Mouse (Mus musculus) embryo, embryonic 10.5 days (tissue): Measurements from ENCODE around the gene Nynrin.

Source experiments
- DNase-seq: peaks from one replicate; pipeline ENCODE4 v3.0.0-alpha.2; 2015; ENCODE audit warnings: low spot score

Gene Nynrin

DNA sequence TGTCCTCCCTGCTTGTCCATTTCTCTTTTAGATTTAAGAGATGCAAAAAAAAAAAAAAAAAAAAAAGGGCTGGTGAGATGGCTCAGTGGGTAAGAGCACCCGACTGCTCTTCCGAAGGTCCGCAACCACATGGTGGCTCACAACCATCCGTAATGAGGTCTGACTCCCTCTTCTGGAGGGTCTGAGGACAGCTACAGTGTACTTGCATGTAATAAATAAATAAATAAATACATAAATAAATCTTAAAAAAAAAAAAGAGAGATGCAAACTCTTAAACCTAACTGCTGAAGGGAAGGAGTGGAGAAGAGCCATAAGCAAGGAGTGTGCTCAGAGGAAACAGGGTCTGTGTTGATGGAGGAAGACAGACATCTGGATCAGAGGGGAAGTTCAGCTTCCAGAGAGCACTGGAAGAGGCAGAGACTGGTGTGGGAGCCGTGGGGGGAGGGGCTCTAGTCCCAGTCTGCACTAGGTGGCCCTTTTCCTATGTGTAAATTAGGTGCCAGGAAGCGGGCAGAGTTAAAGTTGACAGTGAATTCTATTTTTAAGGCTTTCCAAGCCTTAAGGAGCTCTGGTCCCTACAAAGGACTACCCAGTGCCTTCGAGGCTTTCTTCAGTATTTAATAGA, 24.6 kb downstream of the Nynrin start:
- peak; percentile 40 for DNase-seq

DNA sequence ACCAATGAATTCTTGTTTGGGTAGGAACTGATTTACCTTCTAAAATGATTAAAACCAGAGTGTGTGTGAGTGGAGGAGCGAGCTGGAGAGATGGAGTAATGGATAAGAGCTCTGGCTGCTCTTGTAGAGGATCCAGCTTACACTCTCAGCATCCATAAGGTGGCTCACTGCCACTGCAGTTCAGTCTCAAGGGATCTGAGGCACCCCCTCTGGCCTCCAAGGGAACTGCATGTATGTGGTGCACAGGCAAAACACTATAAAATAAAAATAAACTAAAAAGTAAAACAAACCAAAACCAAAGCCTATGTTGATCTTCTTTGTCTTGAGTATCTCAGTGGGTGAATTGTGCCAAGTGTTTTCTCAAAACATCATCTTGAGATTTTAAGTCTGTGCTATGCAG, 25.8 kb downstream of the Nynrin start:
- peak; percentile 81 for DNase-seq

DNA sequence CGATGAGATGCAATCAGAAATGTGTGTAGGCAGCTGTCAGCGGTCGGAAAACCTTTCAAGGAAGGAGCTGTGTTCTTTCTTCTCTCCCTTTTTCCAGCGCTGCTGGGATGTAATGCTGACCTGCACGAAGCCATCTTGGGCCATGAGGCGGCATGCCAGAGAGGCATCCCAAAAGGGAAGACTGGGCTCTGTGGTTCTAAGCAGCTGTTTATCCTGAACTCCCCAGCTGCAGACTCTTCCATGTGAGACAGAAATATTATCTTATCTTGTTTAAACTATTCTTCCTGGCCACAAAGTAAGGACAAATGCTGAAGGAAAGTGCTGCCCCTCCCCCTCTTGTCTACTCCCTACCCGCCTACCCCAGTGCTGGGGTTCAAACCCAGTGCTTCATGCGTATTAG, 27.2 kb downstream of the Nynrin start:
- DNase-seq, result no peak

DNA sequence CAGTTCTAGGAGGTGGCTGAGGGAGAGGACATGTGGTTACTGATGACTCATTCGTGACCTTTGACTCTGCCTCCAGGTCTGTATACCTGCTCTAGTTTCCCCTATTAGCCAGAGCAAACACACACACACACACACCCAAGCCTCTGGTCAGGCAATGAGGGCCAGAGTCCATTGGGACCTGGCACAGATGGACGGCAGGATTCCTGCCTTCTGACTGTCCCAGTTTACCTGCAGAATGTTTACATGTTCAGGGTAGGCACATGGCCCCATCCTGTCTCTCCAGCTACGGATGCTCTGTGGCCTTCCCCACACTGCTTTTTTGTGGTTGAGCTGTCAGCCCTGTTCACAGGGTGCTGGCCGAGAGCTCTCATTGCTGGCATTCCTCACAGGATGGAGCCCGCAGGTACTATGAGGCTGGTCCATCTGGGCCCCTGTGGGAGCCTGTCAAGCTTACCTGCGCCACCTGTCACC, 28.4 kb downstream of the Nynrin start:
- DNase-seq, result no peak

DNA sequence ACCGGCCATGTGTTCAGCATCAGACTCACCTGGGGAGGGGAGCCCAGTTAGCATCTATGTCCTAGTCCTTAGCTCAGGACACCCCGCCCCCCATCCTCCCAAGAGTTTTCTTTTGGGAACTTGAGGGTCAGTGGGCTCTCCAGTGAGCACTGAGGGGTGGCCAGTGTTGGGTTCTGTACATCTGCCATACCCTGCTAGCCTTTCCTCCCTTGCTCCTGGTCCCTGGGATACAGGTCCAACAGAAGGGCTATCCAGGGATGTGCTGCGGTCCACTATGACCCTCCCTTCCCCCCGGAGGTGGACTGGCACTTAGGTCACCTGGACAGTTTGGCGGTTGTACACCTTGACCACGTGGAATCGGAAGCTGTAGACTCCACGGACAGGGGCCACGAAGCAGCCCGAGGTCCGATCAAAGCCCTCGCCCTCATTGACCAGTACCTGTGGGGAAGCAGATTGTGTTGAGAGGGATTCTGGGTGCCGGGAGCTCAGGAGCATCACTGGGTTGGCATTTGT, 29.4 kb downstream of the Nynrin start:
- no peak for DNase-seq

DNA sequence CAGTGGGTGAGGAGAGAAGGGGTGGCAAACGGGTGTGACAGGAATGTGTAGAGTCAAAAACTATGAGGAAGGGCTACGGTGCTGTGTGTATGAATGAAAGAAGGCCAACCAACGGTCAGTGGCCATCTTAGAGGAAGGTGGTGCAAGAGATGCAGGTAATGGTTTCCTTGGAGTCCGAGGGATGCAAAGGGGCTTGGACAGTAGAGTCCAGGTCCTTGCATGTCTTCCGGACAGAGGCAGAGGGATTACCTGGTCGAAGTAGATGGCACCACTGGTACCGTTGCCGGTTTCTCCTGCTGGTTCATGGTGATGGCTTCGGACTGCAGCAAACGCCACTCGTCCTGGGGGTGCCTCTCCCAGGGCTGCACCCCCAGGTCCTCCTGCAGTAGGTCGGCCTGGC, 29.9 kb downstream of the Nynrin start:
- no peak for DNase-seq

DNA sequence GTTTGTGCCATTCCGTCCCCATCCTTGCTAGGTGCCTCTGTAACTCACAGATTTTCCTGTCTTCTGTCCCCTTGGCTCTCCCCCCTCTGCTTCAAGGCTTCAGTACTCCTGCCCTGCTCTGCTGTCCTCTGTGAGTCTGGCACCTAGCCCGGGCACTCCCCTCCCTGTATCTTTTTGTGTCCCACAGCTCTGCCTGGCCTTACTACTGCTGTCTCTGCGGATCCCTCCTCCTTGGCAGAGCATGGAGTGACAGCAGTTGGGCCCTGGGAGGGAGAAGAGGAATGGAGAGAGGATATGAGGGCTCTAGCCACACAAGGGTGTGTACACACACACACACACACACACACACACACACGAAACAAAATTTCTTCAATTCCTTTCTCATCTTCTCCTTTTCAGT, 30.4 kb downstream of the Nynrin start, which contains the start of gene Cbln3:
TSS of gene Cbln3 (minus strand) at position 227 of the 400 bp plus-strand sequence.
- DNase-seq, result peak; percentile 21

DNA sequence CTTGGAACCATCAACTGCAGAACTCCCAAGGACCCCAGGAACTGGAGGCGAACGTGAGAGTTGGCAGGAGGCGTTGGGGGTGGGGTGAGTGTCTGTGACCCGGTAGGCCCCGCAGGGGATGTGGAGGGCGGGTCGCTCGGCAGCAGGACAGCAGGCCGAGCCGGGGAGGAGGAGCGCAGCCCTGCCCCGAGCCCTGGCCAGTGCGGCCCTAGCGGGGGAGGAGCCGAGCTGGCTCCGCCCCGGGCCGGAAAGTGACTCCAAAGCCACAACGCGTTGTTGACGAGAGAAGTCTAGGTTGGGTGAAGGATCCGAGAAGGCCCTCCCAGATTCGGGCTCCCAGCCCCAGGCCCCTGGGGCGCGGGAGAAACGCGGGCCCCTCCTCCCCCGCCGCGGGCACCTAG, 30.9 kb downstream of the Nynrin start, which contains the start of gene Khnyn:
TSS of gene Khnyn (plus strand) at position 235 of the 401 bp plus-strand sequence.
- DNase-seq, result peak; percentile 95

DNA sequence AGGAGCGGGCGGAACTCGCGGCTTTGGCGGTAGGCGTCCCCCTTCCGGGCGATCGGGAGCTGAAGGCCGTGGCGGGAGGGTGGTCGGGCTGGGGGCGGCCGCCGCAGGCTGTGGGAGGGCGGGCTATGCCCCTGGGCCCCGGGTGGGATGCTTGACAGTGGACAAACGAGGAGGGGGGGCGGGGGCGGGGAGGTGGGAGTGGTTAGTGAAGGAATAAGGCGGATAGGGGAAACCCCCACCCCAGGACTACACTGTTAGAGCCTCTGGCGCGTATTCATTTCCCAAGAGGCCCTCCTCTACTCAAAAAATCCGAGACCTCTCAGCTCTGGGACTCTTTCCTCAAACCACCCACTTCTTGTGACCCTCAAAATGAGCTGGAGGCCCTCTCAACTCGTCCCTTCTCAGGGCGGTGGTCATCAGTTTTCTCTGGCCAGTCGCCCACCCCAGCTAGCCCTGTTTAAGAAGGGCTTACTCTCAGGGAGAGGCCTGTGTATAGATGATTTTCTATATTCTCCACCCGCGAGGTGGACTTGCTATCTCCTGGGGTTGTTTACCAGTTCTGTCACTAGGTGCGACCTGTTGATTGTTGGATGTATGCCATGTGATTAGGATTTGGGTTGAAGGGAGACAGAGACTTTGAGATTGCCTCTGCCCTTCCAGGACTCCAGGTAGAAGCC, 31.4 kb downstream of the Nynrin start:
- no peak for DNase-seq

DNA sequence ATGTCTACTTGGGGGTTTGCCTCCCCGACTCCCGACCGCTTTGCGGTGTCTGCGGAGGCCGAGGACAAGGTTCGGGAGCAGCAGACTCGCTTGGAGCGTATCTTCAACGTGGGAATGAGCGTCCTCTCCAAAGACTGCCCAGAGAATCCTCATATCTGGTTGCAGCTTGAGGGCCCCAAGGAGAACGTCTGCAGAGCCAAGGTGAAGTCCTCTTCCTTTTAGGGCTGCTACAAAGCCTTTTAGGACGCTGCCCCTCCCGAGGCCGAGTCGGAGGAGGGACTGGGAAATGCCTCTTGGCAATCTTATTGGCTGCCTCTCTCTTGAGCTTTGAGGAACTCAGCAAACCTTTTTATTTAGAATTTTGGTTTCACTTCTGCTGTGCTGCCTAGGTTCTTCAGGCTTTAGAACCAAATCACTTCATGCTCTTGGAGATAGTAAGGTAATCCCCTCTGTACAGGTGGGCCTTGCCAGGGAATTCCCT, 32.0 kb downstream of the Nynrin start:
- DNase-seq, result peak; percentile 38

DNA sequence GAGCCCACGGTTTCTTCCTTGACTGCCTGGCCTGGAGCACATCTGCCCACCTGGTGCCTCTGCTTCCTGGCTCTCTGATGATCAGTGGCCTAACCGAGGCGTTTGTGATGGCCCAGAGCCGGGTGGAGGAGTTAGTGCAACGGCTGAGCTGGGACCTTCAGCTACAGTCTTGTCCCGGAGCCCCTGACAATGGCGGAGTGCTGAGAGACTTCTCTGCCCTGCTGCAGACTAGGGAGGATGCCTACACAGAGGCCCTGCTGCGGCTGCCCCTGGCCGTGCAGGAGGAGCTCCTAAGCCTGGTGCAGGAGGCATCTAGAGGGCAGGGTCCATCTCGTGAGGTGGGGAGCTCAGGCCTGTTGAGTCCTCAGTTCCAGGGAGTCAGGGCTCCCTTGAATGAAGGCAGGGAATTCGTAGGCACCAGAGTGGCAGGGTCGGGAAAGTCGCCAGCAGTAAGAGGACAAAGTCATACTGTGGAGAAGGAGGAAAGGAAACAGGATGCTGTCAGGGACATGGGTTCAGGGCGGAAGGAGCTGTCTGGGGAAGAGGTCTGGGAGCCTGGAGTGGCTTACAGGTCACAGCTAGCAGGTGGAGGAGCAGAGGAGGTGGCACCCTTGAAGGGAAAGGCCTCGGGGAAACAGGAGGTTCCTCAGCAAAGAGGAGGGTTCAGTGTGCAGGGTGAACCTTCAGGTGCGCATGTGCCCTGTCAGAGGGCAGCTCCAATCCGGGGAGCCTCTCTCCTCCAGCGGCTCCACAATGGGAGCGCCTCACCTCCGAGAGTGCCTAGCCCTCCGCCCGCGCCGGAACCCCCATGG, 33.0 kb downstream of the Nynrin start:
- DNase-seq, result no peak

DNA sequence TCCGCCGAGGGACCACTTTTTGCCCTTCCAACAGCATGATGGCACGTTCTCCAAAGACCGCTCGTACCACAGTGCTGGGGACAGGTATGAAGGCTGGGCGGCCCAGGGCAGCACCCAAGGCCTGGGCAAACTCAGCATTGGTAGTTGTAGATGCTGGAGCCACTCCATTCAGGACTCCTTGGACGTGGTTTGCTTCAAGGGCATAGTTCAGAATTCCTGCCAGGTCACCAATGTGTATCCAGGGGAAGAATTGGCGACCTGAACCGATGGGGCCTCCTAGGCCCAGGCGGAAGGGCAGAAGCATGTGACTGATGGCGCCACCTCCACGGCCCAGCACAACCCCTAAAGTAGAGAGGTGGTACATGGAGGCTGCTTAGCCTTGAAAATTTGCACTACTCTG, 43.9 kb downstream of the Nynrin start:
- DNase-seq, result no peak

DNA sequence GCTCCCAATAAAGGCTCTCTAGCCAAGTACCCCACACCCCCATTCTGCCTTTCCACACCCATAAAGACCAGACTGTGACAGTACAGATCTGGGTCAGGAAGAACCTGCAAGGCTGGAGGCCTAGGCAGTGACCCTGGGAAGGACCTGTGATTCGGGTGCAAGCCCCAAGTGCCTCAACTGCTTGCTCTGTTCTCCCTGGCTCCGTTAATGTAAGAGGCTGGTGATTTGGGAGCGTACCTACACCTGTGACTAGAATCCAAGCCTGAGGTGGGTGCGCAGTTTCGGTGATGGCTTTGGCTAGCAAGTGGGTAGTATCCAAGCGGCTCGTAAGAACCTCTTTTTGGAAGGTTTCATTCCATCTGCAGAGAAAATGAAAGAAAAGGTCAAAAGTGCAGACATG, 45.1 kb downstream of the Nynrin start:
- no peak for DNase-seq

DNA sequence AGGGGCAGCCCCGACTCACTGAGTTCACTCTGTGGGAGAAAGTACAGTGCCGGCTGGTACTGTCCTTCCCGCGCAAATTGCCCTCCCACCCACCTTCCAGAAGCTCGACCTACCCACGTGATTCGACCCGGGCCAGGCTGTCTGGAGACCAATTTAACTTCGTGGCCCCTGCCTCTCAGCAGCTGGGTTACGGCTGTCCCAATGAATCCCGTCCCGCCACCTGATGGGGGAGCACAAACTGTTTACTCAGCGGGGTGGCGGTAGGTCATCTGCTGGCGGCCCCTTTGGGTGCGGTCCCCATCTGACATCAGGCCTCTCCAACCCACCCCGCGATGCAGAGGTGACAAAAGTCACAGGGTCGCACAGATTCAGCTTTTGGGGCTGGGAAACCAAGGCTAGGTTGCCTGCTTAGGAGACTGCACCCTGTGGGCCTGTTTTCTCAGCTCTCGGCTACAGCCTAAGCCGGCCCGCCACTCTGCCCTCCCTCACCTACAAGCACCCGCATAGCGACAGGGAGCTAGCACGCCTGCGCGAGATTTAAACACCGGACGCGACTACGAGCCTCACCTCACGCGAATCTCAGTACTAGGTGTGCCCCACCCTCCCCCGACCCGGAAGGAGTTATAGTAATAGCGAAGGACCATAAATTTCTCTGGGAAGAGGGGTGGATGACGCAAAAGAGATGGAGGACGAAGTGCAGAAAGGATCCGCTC, 46.0 kb downstream of the Nynrin start, which contains the start of gene Sdr39u1:
TSS of gene Sdr39u1 (minus strand) at position 593 of the 713 bp plus-strand sequence.
- DNase-seq, result peak; percentile 92

DNA sequence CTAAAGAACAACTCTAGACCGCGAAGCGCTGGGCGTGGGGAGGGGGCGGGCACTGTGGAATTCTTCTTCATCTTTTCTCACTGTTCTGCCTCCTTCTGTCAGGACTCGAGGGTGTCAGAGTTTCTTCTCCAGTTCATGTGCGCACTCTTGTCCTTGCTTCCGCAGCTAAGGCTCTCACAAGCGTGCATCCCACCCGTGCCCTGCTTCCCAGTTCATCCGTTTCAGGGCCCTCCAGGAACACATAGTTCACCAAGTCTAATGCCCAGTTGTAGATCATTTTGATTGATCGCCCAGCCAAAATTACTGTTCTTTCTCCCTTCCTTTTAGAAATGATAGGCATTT, 46.6 kb downstream of the Nynrin start:
- no peak for DNase-seq

DNA sequence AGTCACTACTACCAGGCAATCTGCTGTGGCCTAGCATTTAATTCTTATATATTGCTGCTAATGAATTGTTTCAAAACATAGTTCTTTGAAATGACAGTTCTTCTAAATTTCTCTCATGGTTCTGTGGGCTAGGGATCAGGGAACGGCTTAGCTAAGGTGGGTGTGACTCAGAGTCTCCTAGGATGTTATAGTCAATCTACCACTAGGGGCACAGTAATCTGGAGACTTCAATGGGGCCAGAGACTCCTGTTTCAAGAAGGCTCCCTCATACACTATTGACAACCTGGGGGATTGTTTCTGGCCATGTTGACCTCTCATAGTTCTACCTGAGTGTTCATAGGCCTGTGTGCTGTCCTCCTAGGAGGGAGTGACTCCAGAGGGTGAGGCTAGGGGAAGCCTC, 51.7 kb downstream of the Nynrin start:
- DNase-seq, result peak; percentile 29

DNA sequence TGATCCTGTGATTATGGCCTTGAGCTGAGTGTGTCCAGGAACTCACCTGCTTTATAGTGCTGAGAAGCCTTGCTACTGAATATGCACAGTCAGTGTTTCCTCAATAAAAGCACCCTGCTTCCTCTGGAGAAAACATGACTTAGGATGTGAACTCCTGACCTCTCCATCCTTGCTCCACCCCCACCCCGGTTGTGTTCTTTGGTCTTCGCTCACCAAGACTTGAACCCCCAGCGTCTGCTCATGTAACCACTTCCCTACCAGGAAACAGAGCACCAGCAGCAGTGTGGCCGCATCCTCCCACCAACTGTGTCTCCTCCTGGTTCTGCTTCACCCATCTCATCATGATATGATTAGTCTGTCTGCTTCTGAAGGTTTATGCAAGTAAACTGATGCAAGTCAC, 59.6 kb downstream of the Nynrin start:
- no peak for DNase-seq

DNA sequence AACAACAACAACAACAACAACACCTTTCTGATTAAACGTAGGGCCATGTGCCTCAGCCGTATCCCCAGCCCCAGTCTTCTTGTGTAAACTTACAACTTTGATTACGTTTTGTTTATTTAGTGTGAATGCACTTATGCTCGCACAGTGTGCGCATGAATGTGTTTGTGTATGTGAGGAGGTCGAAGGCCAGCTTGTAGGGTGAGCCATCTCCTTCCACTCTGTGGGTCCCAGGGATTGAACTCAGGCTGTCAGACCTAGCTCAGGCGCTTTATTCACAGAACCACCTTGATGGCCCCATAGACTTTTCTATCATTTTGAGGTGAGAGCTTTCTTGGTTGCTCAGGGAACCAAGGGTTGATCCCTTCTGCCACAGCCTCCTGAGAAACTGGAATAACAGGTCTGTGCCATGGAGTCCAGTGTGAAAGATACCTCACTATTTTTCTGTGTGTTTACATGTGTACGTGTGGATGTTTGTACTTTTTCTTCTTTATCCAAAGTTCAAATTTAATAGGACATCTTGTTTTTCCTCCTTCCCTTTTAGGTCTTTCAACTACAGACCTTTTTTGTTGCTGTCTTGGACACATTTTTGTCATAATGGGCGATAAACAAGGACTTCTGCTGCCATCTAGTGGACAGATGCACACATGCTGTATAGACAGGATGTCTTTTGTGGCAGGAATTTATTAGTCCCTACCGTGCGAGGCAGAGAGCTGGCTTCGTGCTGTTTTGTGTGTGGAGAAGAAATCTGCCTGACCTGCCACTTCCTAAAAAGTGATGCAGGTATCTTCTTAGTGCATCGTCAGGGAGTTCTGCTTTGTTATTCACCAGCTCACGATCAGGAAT, 64.7 kb downstream of the Nynrin start:
- peak; percentile 97 for DNase-seq

DNA sequence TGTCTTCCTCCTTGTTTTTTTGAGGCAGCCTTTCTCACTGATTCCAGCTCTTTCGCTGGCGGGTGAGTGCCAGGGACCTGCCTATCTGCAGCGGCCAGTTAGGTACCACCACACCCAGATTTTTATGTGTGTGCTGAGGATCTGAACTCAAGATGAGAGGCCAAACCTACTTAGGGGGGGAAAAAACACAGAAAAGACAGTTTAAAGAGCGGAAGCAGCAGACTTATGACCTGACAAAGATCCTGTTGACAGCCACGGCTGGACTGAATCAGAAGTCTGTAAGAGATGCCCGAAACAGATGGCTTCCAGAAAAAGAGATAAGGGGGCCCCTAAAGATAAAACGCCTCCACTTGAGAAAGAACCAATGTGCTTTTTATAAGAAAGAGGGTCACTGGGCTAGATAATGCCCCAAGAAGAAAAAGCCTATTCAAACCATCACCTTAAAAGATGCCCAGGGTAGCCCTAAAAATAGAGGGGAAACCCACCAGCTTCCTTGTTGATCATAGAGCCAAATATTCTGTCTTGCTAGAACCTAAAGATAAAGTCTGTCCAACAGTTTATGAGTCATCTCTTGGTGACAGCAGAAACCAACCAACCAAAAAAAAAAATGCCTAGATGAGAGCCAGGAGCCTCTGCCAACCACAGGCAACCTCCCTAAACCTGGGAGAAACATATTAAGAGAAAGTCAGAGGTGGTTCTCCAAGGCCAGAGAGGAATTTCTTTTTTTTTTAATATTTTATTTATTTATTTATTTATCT, 68.8 kb downstream of the Nynrin start:
- DNase-seq, result peak; percentile 43
